Mouse (Mus musculus): Measurements from ENCODE around the gene Urm1.

DNA sequence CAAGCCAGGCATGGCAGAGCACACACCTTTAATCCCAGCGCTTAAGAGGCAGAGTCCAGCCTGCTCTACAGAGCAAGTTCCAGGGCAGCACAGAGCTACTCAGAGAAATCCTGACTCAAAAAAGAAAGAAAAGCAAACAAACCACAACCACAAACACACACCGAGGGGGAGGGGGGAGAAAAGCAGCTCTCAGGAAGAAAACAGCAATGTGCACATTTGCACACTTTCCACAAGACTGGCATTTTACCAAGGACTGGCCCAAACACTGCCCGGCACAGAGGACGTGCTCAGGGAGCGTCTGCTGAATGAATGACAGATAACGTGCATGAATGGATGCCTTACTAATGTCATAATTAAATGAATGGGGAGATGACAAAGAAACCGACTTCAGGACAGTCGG, 29.2 kb downstream of the Urm1 start:
- TF ChIP-seq GATA1 (IDR thresholded peaks at IDR 0.05; ENCODE audit: borderline replicate concordance, low read length): no peak
- TF ChIP-seq FLI1 (IDR thresholded peaks at IDR 0.05; ENCODE audit: low read length): no peak
